Mouse (Mus musculus) hindbrain, postnatal 0 days (tissue): ENCODE results near the gene Ndufb5. TPM values are rescaled to one million over a fixed set of nuclear protein-coding genes. Genes with fewer than 3 reads are reported as not detected.
"Not testable (repeated sequence)": the region's sequence is repeated elsewhere in the genome, so short reads cannot be mapped to it uniquely, and the experiment has no call there.

Experiments
- ATAC-seq: fragments of 200-750 bp; cut with Nextera tagmentation; 2 replicates; pipeline ENCODE4 v1.8.0; 2017; ENCODE audit warnings: mild to moderate bottlenecking, moderate TSS enrichment, moderate library complexity
- DNase-seq: peaks from one replicate; pipeline ENCODE4 v3.0.0-alpha.2; 2015; ENCODE audit warnings: low spot score
- H3K27ac ChIP-seq: fragments of 300-500 bp; sonication (generic); 2 replicates; pipeline ENCODE4 v1.5.1; 2014; ENCODE audit warnings: mild to moderate bottlenecking
- H3K27me3 ChIP-seq: fragments of 300-500 bp; sonication (generic); 2 replicates; pipeline ENCODE4 v1.6.1; 2014; ENCODE audit warnings: low read length, mixed read lengths; ENCODE audit not compliant: insufficient read depth
- H3K36me3 ChIP-seq: fragments of 300-500 bp; sonication (generic); 2 replicates; pipeline ENCODE4 v1.6.1; 2014; ENCODE audit warnings: low read length, mixed read lengths; ENCODE audit not compliant: insufficient read depth
- H3K4me1 ChIP-seq: fragments of 300-500 bp; sonication (generic); 2 replicates; pipeline ENCODE4 v1.6.1; 2014; ENCODE audit warnings: antibody characterized with exemption, low read length, mixed read lengths; ENCODE audit not compliant: insufficient read depth
- H3K4me2 ChIP-seq: fragments of 300-500 bp; sonication (generic); 2 replicates; pipeline ENCODE4 v1.6.1; 2014; ENCODE audit warnings: low read depth, mild to moderate bottlenecking, low read length, moderate library complexity, mixed read lengths
- H3K4me3 ChIP-seq: fragments of 300-500 bp; sonication (generic); 2 replicates; pipeline ENCODE4 v1.5.1; 2014; ENCODE audit warnings: low read length
- H3K9ac ChIP-seq: fragments of 300-500 bp; sonication (generic); replicated peaks from 2 replicates; pipeline ENCODE4 v1.6.1; 2014; ENCODE audit warnings: mild to moderate bottlenecking, low read length, moderate library complexity, mixed read lengths
- H3K9me3 ChIP-seq: fragments of 300-500 bp; sonication (generic); 2 replicates; pipeline ENCODE4 v1.6.1; 2016; ENCODE audit warnings: low read length, mixed read lengths
- CTCF ChIP-seq: IDR thresholded peaks from 2 replicates; pipeline ENCODE4 v1.5.1; 2016; ENCODE audit warnings: antibody characterized with exemption, control low read depth, low read depth
- WGBS: fragments of 180-500 bp; shearing (Covaris S2); extraction: QIAGEN DNeasy Blood & Tissue Kit; methylation state at CpG from one replicate; pipeline ENCODE4 v1.1.7; 2014; 5-methylcytosine and 5-hydroxymethylcytosine counted together
- polyA plus RNA-seq: library from polyadenylated mRNA; unstranded; fragments of >200 nt; fragmentation: Nextera tagmentation; extraction: Ambion mirVana; gene quantifications from 2 replicates; pipeline ENCODE4 v1.2.1, GENCODE M21; 2015
- total RNA-seq: library from RNA; depleted of rRNA; stranded (reverse); fragments of >200 nt; gene quantifications from 2 replicates; pipeline ENCODE4 v1.2.3, GENCODE M21; 2014

Ndufb5 gene
- total and polyA plus RNA-seq, 2 experiments from 2014 or later: 397 to 494 TPM

DNA sequence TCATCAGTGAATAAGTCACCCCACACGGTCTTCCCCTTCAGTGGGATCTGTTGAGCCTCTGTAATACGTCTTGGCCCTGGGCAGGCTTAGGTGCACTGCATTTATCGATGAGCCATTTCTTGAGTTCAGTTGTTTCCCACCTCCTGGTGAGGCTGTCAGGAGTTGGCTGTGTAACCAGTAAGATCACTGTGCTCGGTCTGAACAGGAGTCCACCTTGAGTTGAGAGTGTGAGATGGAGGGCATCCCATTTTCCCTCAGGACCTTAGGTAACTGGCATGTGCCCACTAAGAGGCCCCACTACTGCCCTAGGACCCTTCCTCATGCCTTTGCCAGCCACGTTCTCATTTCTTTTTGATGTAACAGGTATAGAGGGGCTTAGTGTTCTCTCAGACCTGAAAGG, 10.8 kb upstream of the Ndufb5 start:
- no peaks in the 10 kb centered on the region for H3K9me3 ChIP-seq
- ATAC-seq (no peak), DNase-seq (no peak)
- H3K27me3 ChIP-seq: no peaks in the 10 kb centered on the region
- H3K4me2 ChIP-seq: no peak overlapping the region
- TF ChIP-seq CTCF: no peak
- H3K27ac ChIP-seq: no peak overlapping the region
- no peaks in the 10 kb centered on the region for H3K4me1 ChIP-seq
- H3K9ac ChIP-seq: no peak overlapping the region
- 89% methylated on average over 5 of the region's 5 CpGs for WGBS
- no peak overlapping the region for H3K4me3 ChIP-seq
- H3K36me3 ChIP-seq: peaks cover 68% of the 10 kb centered on the region

GRCm38 (mm10) chr3:32727861-32728260, 8.9 kb upstream of the Ndufb5 start:
- DNase-seq: no peak
- Histone ChIP-seq H3K4me2 (no peak overlapping the region), H3K27me3 (no peaks in the 10 kb centered on the region), H3K9ac (no peak overlapping the region), H3K4me3 (no peak overlapping the region), H3K27ac (no peak overlapping the region), H3K36me3 (peaks cover 72% of the 10 kb centered on the region), H3K9me3 (no peaks in the 10 kb centered on the region), H3K4me1 (no peaks in the 10 kb centered on the region)
- no peak for TF ChIP-seq CTCF
- no peak for ATAC-seq
- 88% methylated on average over 4 of the region's 4 CpGs for WGBS

DNA sequence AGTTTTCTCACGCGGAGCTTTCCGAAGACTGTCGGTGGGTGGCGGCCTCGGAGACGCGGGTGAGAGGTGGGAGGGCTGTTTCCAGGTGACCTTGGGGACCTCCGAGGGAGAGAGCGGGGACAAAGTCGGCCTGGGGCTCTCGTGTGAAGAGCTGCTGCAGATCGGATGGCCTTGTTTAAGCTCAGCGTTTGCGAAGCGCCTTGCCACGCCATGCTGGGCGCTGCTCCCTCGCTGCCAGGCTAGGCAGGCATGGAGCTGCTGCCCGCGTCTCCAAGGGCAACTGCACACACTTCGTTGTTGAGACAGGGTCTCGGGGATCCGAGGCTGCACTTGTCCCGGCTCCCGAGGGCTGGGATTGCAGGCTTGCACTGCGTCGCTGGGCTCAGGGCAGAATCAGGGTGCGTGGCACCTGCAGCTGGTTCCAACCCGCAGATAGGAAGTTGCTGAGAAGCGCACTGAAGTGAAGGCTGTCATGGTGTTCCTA, 424 bp downstream of the Ndufb5 start, which contains the start of gene Mrpl47:
TSS of gene Mrpl47 (minus strand) at position 434 of the 484 bp plus-strand sequence.
- Histone ChIP-seq H3K27me3 (no peaks in the 10 kb centered on the region), H3K27ac (peak within 1 kb of the TSS; percentile 93), H3K9me3 (no peaks in the 10 kb centered on the region), H3K36me3 (peaks cover 12% of the 10 kb centered on the region; the same call in 1 of the 2 replicates), H3K4me1 (peaks cover 16% of the 10 kb centered on the region), H3K4me2 (peak within 1 kb of the TSS; percentile 91), H3K9ac (peak within 1 kb of the TSS; percentile 85), H3K4me3 (peak within 1 kb of the TSS; percentile 93)
- TF ChIP-seq CTCF: no peak
- DNase-seq: peak; percentile 52
- peak; percentile 68 for ATAC-seq
- under 1% methylated on average over 31 of the region's 31 CpGs for WGBS

- no peak for DNase-seq
- Histone ChIP-seq H3K9me3 (no peaks in the 10 kb centered on the region), H3K27me3 (no peaks in the 10 kb centered on the region), H3K27ac (no peak overlapping the region), H3K4me3 (no peak overlapping the region), H3K9ac (no peak overlapping the region), H3K4me1 (peaks cover 16% of the 10 kb centered on the region), H3K4me2 (no peak overlapping the region), H3K36me3 (peaks cover 6% of the 10 kb centered on the region; the same call in 1 of the 2 replicates)
- no peak for TF ChIP-seq CTCF
- ATAC-seq: no peak
- 93% methylated on average over 5 of the region's 5 CpGs for WGBS
Measured at GRCm38 (mm10) chr3:32738549-32738948, 1.8 kb downstream of the Ndufb5 start.

GRCm38 (mm10) chr3:32742276-32742780, 5.5 kb downstream of the Ndufb5 start:
- H3K4me3 ChIP-seq: no peak overlapping the region
- WGBS: 82% methylated on average over 2 of the region's 2 CpGs
- DNase-seq (no peak), ATAC-seq (no peak)
- no peaks in the 10 kb centered on the region for H3K9me3 ChIP-seq
- no peak overlapping the region for H3K9ac ChIP-seq
- H3K4me1 ChIP-seq: peaks cover 10% of the 10 kb centered on the region
- H3K27me3 ChIP-seq: no peaks in the 10 kb centered on the region
- H3K36me3 ChIP-seq: peaks cover 14% of the 10 kb centered on the region
- no peak overlapping the region for H3K4me2 ChIP-seq
- TF ChIP-seq CTCF: no peak
- no peak overlapping the region for H3K27ac ChIP-seq

DNA sequence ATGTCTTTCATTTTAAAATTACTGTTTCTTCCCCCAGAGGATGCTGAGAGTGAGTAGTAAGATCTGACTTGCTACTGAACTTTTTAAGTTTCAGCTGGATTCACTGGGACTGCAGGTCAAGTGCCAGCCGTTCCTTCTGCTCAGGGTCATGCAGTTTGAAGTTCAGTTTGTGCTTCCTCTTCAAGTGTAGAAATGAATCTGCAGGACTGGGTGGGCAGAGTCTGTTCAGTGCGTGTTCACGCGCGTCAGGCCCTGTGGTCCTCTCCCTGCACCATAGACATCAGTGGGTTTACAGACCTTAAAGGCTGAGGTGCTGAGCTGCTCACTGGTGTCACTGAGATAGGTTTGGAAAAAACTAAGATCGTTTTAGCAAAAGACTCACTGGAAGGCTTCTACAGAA, 8.2 kb downstream of the Ndufb5 start:
- Histone ChIP-seq H3K4me2 (no peak overlapping the region), H3K36me3 (peaks cover 26% of the 10 kb centered on the region), H3K9ac (no peak overlapping the region), H3K9me3 (no peaks in the 10 kb centered on the region), H3K4me1 (no peaks in the 10 kb centered on the region), H3K27me3 (no peaks in the 10 kb centered on the region), H3K4me3 (no peak overlapping the region), H3K27ac (no peak overlapping the region)
- 93% methylated on average over 6 of the region's 6 CpGs for WGBS
- DNase-seq: no peak
- ATAC-seq: no peak
- TF ChIP-seq CTCF: no peak

DNA sequence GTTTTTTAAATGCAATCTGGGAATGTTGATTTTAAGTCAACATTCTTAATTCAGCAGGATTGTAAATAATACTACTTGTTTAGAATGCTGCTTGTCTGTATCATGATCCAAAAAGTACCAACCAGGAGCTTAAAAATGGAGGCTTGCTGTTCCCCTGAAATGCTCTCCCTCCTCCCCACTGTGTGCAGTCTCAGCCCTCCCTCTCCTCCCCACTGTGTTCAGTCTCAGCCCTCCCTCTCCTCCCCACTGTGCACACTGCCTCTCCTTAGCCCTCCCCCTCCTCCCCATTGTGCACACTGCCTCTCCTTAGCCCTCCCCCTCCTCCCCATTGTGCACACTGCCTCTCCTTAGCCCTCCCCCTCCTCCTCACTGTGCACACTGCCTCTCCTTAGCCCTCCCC, 8.6 kb downstream of the Ndufb5 start:
- H3K27me3 ChIP-seq, H3K4me1 ChIP-seq, DNase-seq, H3K9me3 ChIP-seq, ATAC-seq, H3K4me2 ChIP-seq, H3K27ac ChIP-seq, H3K9ac ChIP-seq, H3K4me3 ChIP-seq: not testable (repeated sequence)
- peaks cover 26% of the 10 kb centered on the region for H3K36me3 ChIP-seq
